Mouse (Mus musculus) testis, adult 2 months (tissue): Measurements from ENCODE around the gene Plgrkt.

ENCODE experiments used
- CTCF ChIP-seq: fragments of 200-500 bp; IDR thresholded peaks from 2 replicates; pipeline ENCODE4 v1.5.1; 2012; ENCODE audit warnings: low read depth, mild to moderate bottlenecking, inconsistent platforms, low read length, moderate library complexity; ENCODE audit not compliant: control insufficient read depth, insufficient read depth, insufficient replicate concordance
- POLR2A ChIP-seq: fragments of 200-500 bp; IDR thresholded peaks from 2 replicates; pipeline ENCODE4 v1.6.1; 2012; ENCODE audit warnings: low read depth, mild to moderate bottlenecking, inconsistent platforms, low read length, moderate library complexity; ENCODE audit not compliant: control insufficient read depth

DNA sequence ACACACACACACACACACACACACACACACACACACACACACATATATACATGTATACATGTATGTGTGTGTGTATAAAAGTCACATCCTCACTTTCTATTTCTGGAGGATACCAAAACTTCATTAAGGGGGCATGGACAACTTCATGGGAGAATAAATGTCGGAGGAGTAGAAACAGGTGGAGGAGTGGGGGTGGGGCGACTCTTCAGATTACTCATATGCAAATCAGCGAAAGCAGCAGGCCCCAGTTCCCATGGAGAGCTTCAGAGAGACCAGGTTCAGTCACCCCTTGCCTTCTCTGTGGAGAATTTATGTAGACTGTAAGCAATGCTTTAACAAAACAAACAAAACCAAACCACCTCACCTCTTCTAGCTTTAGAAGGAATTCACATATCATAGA lies 2.1 kb downstream of the Plgrkt start:
- TF ChIP-seq CTCF (no peak), POLR2A (no peak)
